In the genomic region with DNA sequence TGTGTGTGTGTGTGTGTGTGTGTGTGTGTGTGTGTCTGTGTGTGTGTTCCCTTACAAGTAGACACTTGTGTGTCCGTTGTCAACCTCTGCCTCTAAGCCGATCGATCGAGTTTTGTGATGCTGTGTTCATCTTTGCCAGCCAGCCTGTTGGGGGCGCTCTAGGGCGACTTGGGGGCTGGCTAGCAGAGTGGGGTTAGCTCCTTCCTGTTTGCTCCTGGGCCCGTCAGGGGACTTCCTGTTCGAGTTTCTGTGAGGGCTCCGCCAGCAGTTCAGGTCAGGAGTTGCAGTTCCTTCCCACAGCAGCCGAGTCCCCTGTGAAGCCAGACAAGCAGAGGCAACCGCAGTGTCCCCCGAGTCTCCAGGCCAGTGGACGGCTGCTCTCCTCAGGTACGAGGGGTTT, we compare ENCODE assay signal across 10 mouse cellular contexts. TPM values are rescaled to one million over a fixed set of nuclear protein-coding genes. Genes with fewer than 3 reads are reported as not detected.
DNase-seq lines count a peak whose midpoint lies in the region; TF ChIP-seq lines count a peak whose summit lies in the region.
"Had no signal": no experiment of that assay in that cellular context is flagged by ENCODE, and none has a peak within 500 bp of the region (broad histone marks: within the 10 kb centered on the region; RNA-seq: fewer than 3 reads in every experiment).

No protein-coding gene starts in this region.

- H3K27me3 ChIP-seq in splenic B cell, adult 2 months (ENCODE audit: control insufficient read depth, insufficient read depth, low read length, poor library complexity, severe bottlenecking), result no peaks in the 10 kb centered on the region; the same call in 1 of the 2 replicates
- H3K27me3 ChIP-seq: stomach, embryonic 15.5 days had no signal

- no peak overlapping the region for H3K4me3 ChIP-seq in layer of hippocampus, adult 2 months
- H3K4me3 ChIP-seq: erythroblast, embryonic 14.5 days; stomach, embryonic 15.5 days had no signal

- H3K36me3 ChIP-seq in splenic B cell, adult 2 months (ENCODE audit: control insufficient read depth, insufficient read depth, low read length, poor library complexity, severe bottlenecking), result peaks cover 6% of the 10 kb centered on the region

- TF ChIP-seq CTCF in layer of hippocampus, adult 2 months (conservative IDR thresholded peaks at IDR 0.05), result peak; percentile 40

- no peak for DNase-seq in layer of hippocampus, adult 2 months (ENCODE audit: low spot score in 2 of 2)
- no peak for DNase-seq in layer of hippocampus, postnatal 36 days
- DNase-seq in ES-CJ7 (ENCODE audit: low read depth, low spot score), result peak; percentile 93
- peak; percentile 36 for DNase-seq in embryo, embryonic 9.5 days (ENCODE audit: extremely low spot score)
- peak; percentile 59 for DNase-seq in splenic B cell, adult 2 months (ENCODE audit: low read depth, low spot score)
- no peak for DNase-seq in frontal cortex, postnatal 25 days (ENCODE audit: low spot score in 2 of 2)
- no peak for DNase-seq in ovary, adult 18-20 months (ENCODE audit: low spot score)
- DNase-seq in layer of hippocampus, postnatal 25 days (ENCODE audit: extremely low spot score in 1 of 2, low spot score in 1 of 2), result no peak

- no peak overlapping the region for H3K27ac ChIP-seq in layer of hippocampus, adult 2 months
- H3K27ac ChIP-seq: stomach, embryonic 15.5 days had no signal

RNA-seq across cellular contexts. Expression of a gene that starts 27.0 kb away (rescaled TPM):
- total RNA-seq in layer of hippocampus, adult 2 months (2021), result 10 to 100 TPM; 24.1 to 24.3 TPM
- 10 to 100 TPM; 22.8 to 23.9 TPM for total RNA-seq in layer of hippocampus, postnatal 36 days (2021)
- total RNA-seq in layer of hippocampus, postnatal 25 days (2021), result 10 to 100 TPM; 21.7 to 23.3 TPM

RNA-seq across cellular contexts. Expression of a gene that starts 58.5 kb away (rescaled TPM):
- total RNA-seq in layer of hippocampus, adult 2 months (2021), result 10 to 100 TPM; 23.5 to 24.8 TPM
- 10 to 100 TPM; 27.4 to 28.1 TPM for total RNA-seq in layer of hippocampus, postnatal 36 days (2021)
- total RNA-seq in layer of hippocampus, postnatal 25 days (2021), result 10 to 100 TPM; 28.4 TPM

Comparison
In these comparisons a context has a peak if more than half of its experiments do, and no peak if none do; other contexts are left out.
1. DNase-seq: peak in ES-CJ7 (single experiment), embryo, embryonic 9.5 days (single experiment) and splenic B cell, adult 2 months (single experiment); none in layer of hippocampus, adult 2 months (0 of 2), layer of hippocampus, postnatal 36 days (0 of 2), frontal cortex, postnatal 25 days (0 of 2), ovary, adult 18-20 months (single experiment) and layer of hippocampus, postnatal 25 days (0 of 2).